Mouse (Mus musculus): ENCODE measurements around the gene Kcnd3.

GRCm38 (mm10) chr3:105568403-105568802, 116.3 kb downstream of the Kcnd3 start:
- no peak for TF ChIP-seq GATA1 (IDR thresholded peaks at IDR 0.05; ENCODE audit: borderline replicate concordance, low read length)
- no peak for TF ChIP-seq FLI1 (IDR thresholded peaks at IDR 0.05; ENCODE audit: low read length)

Measured in megakaryocyte, embryonic 14.5 days (primary cell).